Mouse (Mus musculus): ENCODE data around the gene Dnah12. TPM values are rescaled to one million over a fixed set of nuclear protein-coding genes. Genes with fewer than 3 reads are reported as not detected.

Gene Dnah12
- total and polyA plus RNA-seq, 3 experiments, result 0.04 to 0.10 TPM; not detected in 1

- Histone ChIP-seq H3K27me3 (ENCODE audit: control insufficient read depth in 1 of 2, insufficient read depth in 2 of 2, low read length in 2 of 2) (0 out of 4 replicates have a peak, but pooled peaks cover 0 to 2% of the 10 kb centered on the region in 2 experiments), H3K36me3 (ENCODE audit: control insufficient read depth in 1 of 2, insufficient read depth in 2 of 2, low read length in 2 of 2) (no peaks in the 10 kb centered on the region), H3K27ac (ENCODE audit: control insufficient read depth, low read depth, low read length) (no peak overlapping the region), H3K9ac (ENCODE audit: control insufficient read depth, low read depth, low read length, poor library complexity, severe bottlenecking) (no peak overlapping the region), H3K4me1 (ENCODE audit: control insufficient read depth in 1 of 2, insufficient read depth in 2 of 2, low read length in 2 of 2) (no peaks in the 10 kb centered on the region), H3K4me3 (ENCODE audit: control insufficient read depth in 1 of 2, insufficient read depth in 1 of 2, low read depth in 2 of 2, low read length in 2 of 2) (no peak overlapping the region), H3K79me2 (ENCODE audit: control insufficient read depth, insufficient read depth, low read length, poor library complexity) (no peaks in the 10 kb centered on the region), H3K9me3 (replicated peaks; ENCODE audit: insufficient read depth, low read length) (no peaks in the 10 kb centered on the region)
- no peak for TF ChIP-seq POLR2AphosphoS5 (IDR thresholded peaks at IDR 0.05; ENCODE audit: borderline replicate concordance, low read depth, low read length)
- TF ChIP-seq HCFC1 (IDR thresholded peaks at IDR 0.05; ENCODE audit: low read depth, low read length), result no peak
- TF ChIP-seq SMC3 (IDR thresholded peaks at IDR 0.05; ENCODE audit: low read depth, low read length), result no peak
- no peak for TF ChIP-seq MXI1 (IDR thresholded peaks at IDR 0.05; ENCODE audit: low read depth, low read length)
- TF ChIP-seq TAL1 (IDR thresholded peaks at IDR 0.05; ENCODE audit: low read length), result no peak
- TF ChIP-seq MAFK (IDR thresholded peaks at IDR 0.05; ENCODE audit: borderline replicate concordance, low read depth, low read length), result no peak
- TF ChIP-seq JUND (IDR thresholded peaks at IDR 0.05; ENCODE audit: low read depth, low read length), result no peak
- TF ChIP-seq CTCF (IDR thresholded peaks at IDR 0.05 in 2 of 3, conservative IDR thresholded peaks at IDR 0.05 in 1 of 3; ENCODE audit: control insufficient read depth in 1 of 3, insufficient read depth in 1 of 3, low read depth in 2 of 3, low read length in 3 of 3, poor library complexity in 1 of 3, severe bottlenecking in 1 of 3), result no peak
- no peak for TF ChIP-seq NRF1 (IDR thresholded peaks at IDR 0.05; ENCODE audit: insufficient read depth, low read depth, low read length, poor library complexity, severe bottlenecking)
- no peak for TF ChIP-seq MEF2A (IDR thresholded peaks at IDR 0.05; ENCODE audit: extremely low read depth, insufficient replicate concordance, low read depth, low read length, poor library complexity, severe bottlenecking)
- TF ChIP-seq SIN3A (IDR thresholded peaks at IDR 0.05; ENCODE audit: low read length), result no peak
- no peak for TF ChIP-seq E2F4 (IDR thresholded peaks at IDR 0.05; ENCODE audit: borderline replicate concordance, low read depth, low read length)
- TF ChIP-seq MAZ (IDR thresholded peaks at IDR 0.05; ENCODE audit: low read depth, low read length), result no peak
- no peak for TF ChIP-seq CHD1 (IDR thresholded peaks at IDR 0.05; ENCODE audit: low read depth, low read length)
- no peak for TF ChIP-seq POLR2AphosphoS2 (IDR thresholded peaks at IDR 0.05; ENCODE audit: low read length)
- DNase-seq (ENCODE audit: low read depth, low spot score), result no peak
Measured at GRCm38 (mm10) chr14:26911201-26911600, 218.1 kb downstream of the Dnah12 start.

- no peaks in the 10 kb centered on the region for H3K4me1 ChIP-seq (ENCODE audit: control insufficient read depth in 1 of 2, insufficient read depth in 2 of 2, low read length in 2 of 2)
- no peaks in the 10 kb centered on the region for H3K9me3 ChIP-seq (replicated peaks; ENCODE audit: insufficient read depth, low read length)
- H3K4me3 ChIP-seq (ENCODE audit: control insufficient read depth in 1 of 2, insufficient read depth in 1 of 2, low read depth in 2 of 2, low read length in 2 of 2), result no peak overlapping the region
- 0 out of 4 replicates have a peak, but pooled peaks cover 0 to 2% of the 10 kb centered on the region in 2 experiments for H3K27me3 ChIP-seq (ENCODE audit: control insufficient read depth in 1 of 2, insufficient read depth in 2 of 2, low read length in 2 of 2)
- H3K79me2 ChIP-seq (ENCODE audit: control insufficient read depth, insufficient read depth, low read length, poor library complexity), result no peaks in the 10 kb centered on the region
- no peak overlapping the region for H3K27ac ChIP-seq (ENCODE audit: control insufficient read depth, low read depth, low read length)
- DNase-seq (ENCODE audit: low read depth, low spot score), result no peak
- H3K36me3 ChIP-seq (ENCODE audit: control insufficient read depth in 1 of 2, insufficient read depth in 2 of 2, low read length in 2 of 2), result no peaks in the 10 kb centered on the region
- TF ChIP-seq RCOR1 (IDR thresholded peaks at IDR 0.05; ENCODE audit: low read depth, low read length) (no peak), GATA1 (IDR thresholded peaks at IDR 0.05; ENCODE audit: low read depth, low read length) (no peak), JUND (IDR thresholded peaks at IDR 0.05; ENCODE audit: low read depth, low read length) (no peak), UBTF (IDR thresholded peaks at IDR 0.05; ENCODE audit: borderline replicate concordance, insufficient read depth, low read depth, low read length) (no peak), MAZ (IDR thresholded peaks at IDR 0.05; ENCODE audit: low read depth, low read length) (no peak), GABPA (IDR thresholded peaks at IDR 0.05; ENCODE audit: low read depth, low read length) (no peak), TCF12 (IDR thresholded peaks at IDR 0.05; ENCODE audit: low read depth, low read length) (no peak), SIN3A (IDR thresholded peaks at IDR 0.05; ENCODE audit: low read length) (no peak), ZC3H11A (IDR thresholded peaks at IDR 0.05; ENCODE audit: low read depth, low read length) (no peak), CHD2 (IDR thresholded peaks at IDR 0.05; ENCODE audit: low read length) (no peak), MAFK (IDR thresholded peaks at IDR 0.05; ENCODE audit: borderline replicate concordance, low read depth, low read length) (no peak), POLR2AphosphoS5 (IDR thresholded peaks at IDR 0.05; ENCODE audit: borderline replicate concordance, low read depth, low read length) (no peak), ETS1 (IDR thresholded peaks at IDR 0.05; ENCODE audit: low read depth, low read length) (no peak), USF2 (IDR thresholded peaks at IDR 0.05; ENCODE audit: borderline replicate concordance in 1 of 2, insufficient read depth in 1 of 2, low read depth in 1 of 2, low read length in 2 of 2) (no peak), TBP (IDR thresholded peaks at IDR 0.05; ENCODE audit: low read depth, low read length) (no peak)
- H3K9ac ChIP-seq (ENCODE audit: control insufficient read depth, low read depth, low read length, poor library complexity, severe bottlenecking), result no peak overlapping the region
Measured at GRCm38 (mm10) chr14:26911826-26912225, 218.8 kb downstream of the Dnah12 start.

Data from MEL (cell line).